Mouse (Mus musculus) embryonic facial prominence, embryonic 13.5 days (tissue): Measurements from ENCODE around the gene Tspan8. TPM values are rescaled to one million over a fixed set of nuclear protein-coding genes. Genes with fewer than 3 reads are reported as not detected.

Experiments used
- ATAC-seq: fragments of 200-750 bp; cut with Nextera tagmentation; 2 replicates; pipeline ENCODE4 v1.8.0; 2017; ENCODE audit warnings: low read depth; ENCODE audit not compliant: insufficient number of reproducible peaks, insufficient read depth, low FRiP score, low TSS enrichment
- H3K27ac ChIP-seq: fragments of 300-500 bp; sonication (generic); 2 replicates; pipeline ENCODE4 v1.5.1; 2015; ENCODE audit warnings: moderate library complexity, mild to moderate bottlenecking, inconsistent platforms
- H3K27me3 ChIP-seq: fragments of 300-500 bp; sonication (generic); 2 replicates; pipeline ENCODE4 v1.6.1; 2015; ENCODE audit warnings: mild to moderate bottlenecking, inconsistent platforms
- H3K36me3 ChIP-seq: fragments of 300-500 bp; sonication (generic); 2 replicates; pipeline ENCODE4 v1.6.1; 2015; ENCODE audit warnings: mild to moderate bottlenecking, inconsistent platforms
- H3K4me1 ChIP-seq: fragments of 300-500 bp; sonication (generic); 2 replicates; pipeline ENCODE4 v1.6.1; 2015; ENCODE audit warnings: inconsistent platforms
- H3K4me2 ChIP-seq: fragments of 300-500 bp; sonication (generic); 2 replicates; pipeline ENCODE4 v1.6.1; 2015; ENCODE audit warnings: moderate library complexity, mild to moderate bottlenecking, inconsistent platforms
- H3K4me3 ChIP-seq: fragments of 300-500 bp; sonication (generic); 2 replicates; pipeline ENCODE4 v1.5.1; 2015; ENCODE audit warnings: mild to moderate bottlenecking, inconsistent platforms
- H3K9ac ChIP-seq: fragments of 300-500 bp; sonication (generic); 2 replicates; pipeline ENCODE4 v1.6.1; 2015; ENCODE audit warnings: mild to moderate bottlenecking, inconsistent platforms
- H3K9me3 ChIP-seq: fragments of 300-500 bp; sonication (generic); 2 replicates; pipeline ENCODE4 v1.6.1; 2016; ENCODE audit warnings: inconsistent platforms
- WGBS: fragments of 180-500 bp; shearing (Covaris S2); methylation state at CpG from one replicate; pipeline ENCODE4 v1.1.7; 2015; ENCODE audit warnings: mixed read lengths; 5-methylcytosine and 5-hydroxymethylcytosine counted together
- polyA plus RNA-seq: library from polyadenylated mRNA; unstranded; fragments of >200 nt; fragmentation: Nextera tagmentation; extraction: Ambion mirVana; gene quantifications from 2 replicates; pipeline ENCODE4 v1.2.1, GENCODE M21; 2015

Tspan8 gene
- polyA plus RNA-seq, 1 experiment from 2014 or later = 4.3 TPM

DNA sequence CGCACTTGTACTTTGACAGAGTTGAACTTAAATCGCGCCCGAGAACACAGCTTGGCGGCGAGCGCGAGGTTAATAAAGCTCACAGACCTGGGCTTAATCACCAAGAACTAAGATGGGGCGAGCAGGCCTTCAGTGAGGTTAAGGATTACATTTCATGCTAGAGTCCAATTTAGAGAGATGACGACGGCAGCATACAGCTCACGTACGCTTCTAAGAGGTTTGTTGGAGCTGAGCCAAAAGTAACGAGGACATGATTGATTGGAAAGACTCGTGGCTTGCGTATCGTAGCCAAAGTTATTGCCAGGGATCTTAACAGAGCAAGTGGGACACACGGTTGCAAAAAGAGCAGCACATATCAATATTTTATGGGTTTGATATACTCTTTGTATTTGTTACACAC lies 30.3 kb downstream of the Tspan8 start:
- Histone ChIP-seq H3K9ac (no peak overlapping the region), H3K4me2 (peak overlapping the region; percentile 44), H3K4me1 (0 out of 2 replicates have a peak, but pooled peaks cover 8% of the 10 kb centered on the region), H3K9me3 (no peaks in the 10 kb centered on the region), H3K4me3 (no peak overlapping the region), H3K27me3 (no peaks in the 10 kb centered on the region), H3K27ac (no peak overlapping the region), H3K36me3 (no peaks in the 10 kb centered on the region)
- WGBS = 36% methylated on average over 18 of the region's 18 CpGs
- ATAC-seq = no peak

DNA sequence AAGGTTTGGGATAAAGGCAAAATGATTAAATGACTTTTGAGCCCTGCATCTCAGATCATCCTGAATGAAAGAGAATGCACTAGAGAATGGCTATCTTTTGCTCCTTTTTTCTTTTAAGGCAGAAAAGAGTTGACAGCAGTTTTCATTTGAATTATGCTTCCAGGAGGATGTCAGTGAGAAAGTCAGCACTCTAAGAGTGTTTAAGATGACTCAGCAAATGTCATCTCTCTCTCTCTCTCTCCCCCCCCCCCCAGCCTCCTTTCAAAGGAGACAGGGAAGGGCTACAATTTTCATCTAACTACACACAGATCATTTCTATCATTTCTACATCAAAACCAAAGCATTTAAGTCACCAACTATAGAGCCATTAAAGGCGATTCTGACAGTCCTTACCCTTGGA lies 31.9 kb downstream of the Tspan8 start:
- Histone ChIP-seq H3K4me2 (no peak overlapping the region), H3K4me3 (no peak overlapping the region), H3K4me1 (0 out of 2 replicates have a peak, but pooled peaks cover 8% of the 10 kb centered on the region), H3K9ac (no peak overlapping the region), H3K9me3 (no peaks in the 10 kb centered on the region), H3K27ac (no peak overlapping the region), H3K36me3 (no peaks in the 10 kb centered on the region), H3K27me3 (no peaks in the 10 kb centered on the region)
- no peak for ATAC-seq
- 80% methylated on average over 1 of the region's 1 CpGs for WGBS

GRCm38 (mm10) chr10:115860210-115860880 lies 43.7 kb downstream of the Tspan8 start:
- Histone ChIP-seq H3K27me3 (no peaks in the 10 kb centered on the region), H3K9ac (no peak overlapping the region), H3K9me3 (no peaks in the 10 kb centered on the region), H3K27ac (no peak overlapping the region), H3K36me3 (no peaks in the 10 kb centered on the region), H3K4me3 (no peak overlapping the region), H3K4me1 (0 out of 2 replicates have a peak, but pooled peaks cover 5% of the 10 kb centered on the region), H3K4me2 (no peak overlapping the region)
- 64% methylated on average over 14 of the region's 15 CpGs for WGBS
- ATAC-seq = no peak

- H3K4me3 ChIP-seq = no peak overlapping the region
- 68% methylated on average over 5 of the region's 5 CpGs for WGBS
- no peak for ATAC-seq
These were observed 45.3 kb downstream of the Tspan8 start for GRCm38 (mm10) chr10:115861967-115862366.

DNA sequence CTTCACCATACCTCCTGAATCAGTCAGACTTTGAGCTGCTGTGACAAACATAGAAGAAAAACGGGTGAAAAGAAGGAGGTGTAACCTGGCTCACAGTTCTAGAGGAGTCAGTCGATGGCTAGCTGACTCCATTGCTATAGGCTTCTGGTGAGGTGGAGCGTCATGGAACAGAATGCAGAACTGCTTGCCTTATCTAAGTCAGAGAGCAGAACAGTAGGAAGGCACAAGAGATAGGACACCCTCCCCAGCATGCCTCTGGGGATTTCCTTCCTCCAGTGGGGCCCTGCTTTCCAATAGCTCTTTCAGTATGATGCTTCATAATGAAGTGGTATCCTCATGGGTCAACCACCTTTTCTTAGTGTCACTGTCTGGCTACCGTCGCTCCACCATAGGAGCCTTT lies 66.1 kb downstream of the Tspan8 start:
- Histone ChIP-seq H3K9me3 (no peaks in the 10 kb centered on the region), H3K27me3 (no peaks in the 10 kb centered on the region), H3K4me2 (no peak overlapping the region), H3K9ac (no peak overlapping the region), H3K4me1 (no peaks in the 10 kb centered on the region), H3K27ac (no peak overlapping the region), H3K4me3 (no peak overlapping the region), H3K36me3 (no peaks in the 10 kb centered on the region)
- ATAC-seq = no peak
- WGBS = 90% methylated on average over 5 of the region's 5 CpGs

More at GRCm38 (mm10) chr10:115861967-115862366, 45.3 kb downstream of the Tspan8 start:
- Histone ChIP-seq H3K4me1 (0 out of 2 replicates have a peak, but pooled peaks cover 5% of the 10 kb centered on the region), H3K27me3 (no peaks in the 10 kb centered on the region), H3K36me3 (no peaks in the 10 kb centered on the region), H3K27ac (no peak overlapping the region), H3K4me2 (no peak overlapping the region), H3K9me3 (no peaks in the 10 kb centered on the region), H3K9ac (no peak overlapping the region)

GRCm38 (mm10) chr10:115891924-115892323 lies 75.3 kb downstream of the Tspan8 start:
- no peaks in the 10 kb centered on the region for H3K27me3 ChIP-seq
- H3K4me2 ChIP-seq = no peak overlapping the region
- 40% methylated on average over 4 of the region's 4 CpGs for WGBS
- peaks cover 12% of the 10 kb centered on the region for H3K4me1 ChIP-seq
- H3K9me3 ChIP-seq = no peaks in the 10 kb centered on the region
- H3K4me3 ChIP-seq = no peak overlapping the region
- no peak for ATAC-seq
- no peak overlapping the region for H3K9ac ChIP-seq
- H3K36me3 ChIP-seq = no peaks in the 10 kb centered on the region
- H3K27ac ChIP-seq = no peak overlapping the region

- Histone ChIP-seq H3K36me3 (no peaks in the 10 kb centered on the region), H3K27ac (no peak overlapping the region), H3K4me1 (peaks cover 19% of the 10 kb centered on the region), H3K27me3 (no peaks in the 10 kb centered on the region), H3K4me2 (peak overlapping the region; percentile 27), H3K4me3 (no peak overlapping the region), H3K9me3 (no peaks in the 10 kb centered on the region), H3K9ac (no peak overlapping the region)
- WGBS = 31% methylated on average over 6 of the region's 6 CpGs
- ATAC-seq = no peak
These were observed 76.3 kb downstream of the Tspan8 start for GRCm38 (mm10) chr10:115892973-115893372.

GRCm38 (mm10) chr10:115894045-115894444 lies 77.4 kb downstream of the Tspan8 start:
- WGBS = 72% methylated on average over 5 of the region's 5 CpGs
- Histone ChIP-seq H3K9ac (no peak overlapping the region), H3K27ac (no peak overlapping the region), H3K4me1 (peaks cover 19% of the 10 kb centered on the region), H3K27me3 (no peaks in the 10 kb centered on the region), H3K36me3 (no peaks in the 10 kb centered on the region), H3K9me3 (no peaks in the 10 kb centered on the region), H3K4me2 (no peak overlapping the region), H3K4me3 (no peak overlapping the region)
- no peak for ATAC-seq

GRCm38 (mm10) chr10:115896764-115897163 lies 80.1 kb downstream of the Tspan8 start:
- Histone ChIP-seq H3K27ac (peak overlapping the region; percentile 44; the same call in 1 of the 2 replicates), H3K27me3 (no peaks in the 10 kb centered on the region), H3K4me2 (peak overlapping the region; percentile 34; the same call in 1 of the 2 replicates), H3K36me3 (no peaks in the 10 kb centered on the region), H3K4me3 (no peak overlapping the region), H3K9me3 (no peaks in the 10 kb centered on the region), H3K4me1 (peaks cover 19% of the 10 kb centered on the region), H3K9ac (no peak overlapping the region)
- no peak for ATAC-seq

GRCm38 (mm10) chr10:115897235-115897634 lies 80.6 kb downstream of the Tspan8 start:
- ATAC-seq = no peak
- peak overlapping the region; percentile 44; the same call in 1 of the 2 replicates for H3K27ac ChIP-seq
- no peak overlapping the region for H3K9ac ChIP-seq
- H3K36me3 ChIP-seq = no peaks in the 10 kb centered on the region
- peak overlapping the region; percentile 34 for H3K4me2 ChIP-seq
- H3K9me3 ChIP-seq = no peaks in the 10 kb centered on the region
- WGBS = 29% methylated on average over 7 of the region's 7 CpGs
- H3K4me3 ChIP-seq = no peak overlapping the region
- H3K4me1 ChIP-seq = peaks cover 19% of the 10 kb centered on the region
- H3K27me3 ChIP-seq = no peaks in the 10 kb centered on the region
